Mouse (Mus musculus): ENCODE results near the gene Vcp.

GRCm38 (mm10) chr4:42933630-42934029, 66.7 kb downstream of the Vcp start:
- TF ChIP-seq CTCF (conservative IDR thresholded peaks at IDR 0.05; ENCODE audit: insufficient read depth, insufficient read length, low read depth, low read length) (no peak), POLR2A (IDR thresholded peaks at IDR 0.05; ENCODE audit: low read depth, low read length) (no peak)
